Mouse (Mus musculus) CH12.LX (cell line): Measurements from ENCODE around the gene Wwc2. TPM values are rescaled to one million over a fixed set of nuclear protein-coding genes. Genes with fewer than 3 reads are reported as not detected.

Experiments
- DNase-seq: peaks from one replicate; pipeline ENCODE4 v3.0.0-alpha.2; 2013; ENCODE audit errors: extremely low read depth
- H3K27ac ChIP-seq: 2 replicates; pipeline ENCODE4 v1.5.1; 2012; ENCODE audit warnings: low read depth, mild to moderate bottlenecking, control low read depth, moderate library complexity; ENCODE audit not compliant: insufficient read depth
- H3K27me3 ChIP-seq: replicated peaks from 2 replicates; pipeline ENCODE3; 2012; ENCODE audit warnings: inconsistent platforms
- H3K36me3 ChIP-seq, 2 experiments: replicated peaks in 1 of 2; 2 replicates each; pipeline versions ENCODE3 to v1.6.1; 2012; ENCODE audit warnings: inconsistent platforms in 1 of 2, low read length in 1 of 2, mild to moderate bottlenecking in 1 of 2, mixed read lengths in 1 of 2, moderate library complexity in 1 of 2; ENCODE audit not compliant: control insufficient read depth in 1 of 2, insufficient read depth in 1 of 2
- H3K4me1 ChIP-seq, 2 experiments: 2 replicates each; pipeline ENCODE4 v1.6.1; 2012; ENCODE audit warnings: inconsistent platforms in 1 of 2, moderate library complexity in 1 of 2; ENCODE audit not compliant: insufficient read depth in 2 of 2, control insufficient read depth in 1 of 2
- H3K4me2 ChIP-seq: 2 replicates; pipeline ENCODE4 v1.6.1; 2012; ENCODE audit warnings: low read depth, mild to moderate bottlenecking, control low read depth; ENCODE audit not compliant: poor library complexity, insufficient read depth, severe bottlenecking
- H3K4me3 ChIP-seq, 3 experiments: fragments of 150-350 bp in 1 of 3; sonication (generic) in 1 of 3; replicated peaks in 1 of 3; 2 replicates each; pipeline versions ENCODE3 to v1.5.1; 2011 to 2012; ENCODE audit warnings: low read depth in 2 of 3, low read length in 2 of 3, mild to moderate bottlenecking in 2 of 3, moderate library complexity in 2 of 3, control low read depth in 1 of 3, improper control_type of control experiment in 1 of 3, inconsistent platforms in 1 of 3, mixed read lengths in 1 of 3; ENCODE audit not compliant: poor library complexity in 1 of 3
- H3K79me2 ChIP-seq: replicated peaks from 2 replicates; pipeline ENCODE4 v1.6.1; 2012; ENCODE audit warnings: mild to moderate bottlenecking, moderate library complexity; ENCODE audit not compliant: control insufficient read depth, poor library complexity, insufficient read depth, severe bottlenecking; ENCODE audit errors: extremely low read depth
- H3K9ac ChIP-seq: 2 replicates; pipeline ENCODE4 v1.6.1; 2012; ENCODE audit warnings: low read depth, mild to moderate bottlenecking, control low read depth, moderate library complexity; ENCODE audit not compliant: insufficient read depth
- H3K9me3 ChIP-seq: replicated peaks from 2 replicates; pipeline ENCODE3; 2012; ENCODE audit warnings: low read length, inconsistent platforms, mixed read lengths
- BHLHE40 ChIP-seq: IDR thresholded peaks from 2 replicates; pipeline ENCODE4 v1.6.1; 2011; ENCODE audit warnings: mild to moderate bottlenecking, low read depth, low read length, improper control_type of control experiment
- EP300 ChIP-seq: IDR thresholded peaks from 2 replicates; pipeline ENCODE4 v1.6.1; 2011; ENCODE audit warnings: low read length, improper control_type of control experiment
- ETS1 ChIP-seq: conservative IDR thresholded peaks from 2 replicates; pipeline ENCODE4 v1.6.1; 2012; ENCODE audit warnings: low read depth, mild to moderate bottlenecking, inconsistent platforms, low read length, improper control_type of control experiment, moderate library complexity
- GABPA ChIP-seq: IDR thresholded peaks from 2 replicates; pipeline ENCODE4 v1.6.1; 2012; ENCODE audit warnings: low read depth, low read length, improper control_type of control experiment, inconsistent platforms; ENCODE audit not compliant: insufficient replicate concordance
- IRF4 ChIP-seq: IDR thresholded peaks from 2 replicates; pipeline ENCODE4 v1.6.1; 2014; ENCODE audit warnings: low read depth, mild to moderate bottlenecking, inconsistent platforms, low read length, improper control_type of control experiment
- MAX ChIP-seq: IDR thresholded peaks from 2 replicates; pipeline ENCODE4 v1.6.1; 2011; ENCODE audit warnings: low read length, improper control_type of control experiment
- MAZ ChIP-seq: IDR thresholded peaks from 2 replicates; pipeline ENCODE4 v1.6.1; 2012; ENCODE audit warnings: low read depth, mild to moderate bottlenecking, inconsistent platforms, low read length, improper control_type of control experiment, moderate library complexity
- MEF2A ChIP-seq: IDR thresholded peaks from 2 replicates; pipeline ENCODE4 v1.6.1; 2014; ENCODE audit warnings: low read depth, mild to moderate bottlenecking, inconsistent platforms, low read length, improper control_type of control experiment, borderline replicate concordance
- MXI1 ChIP-seq: IDR thresholded peaks from 2 replicates; pipeline ENCODE4 v1.6.1; 2011; ENCODE audit warnings: mild to moderate bottlenecking, low read depth, low read length, improper control_type of control experiment
- NRF1 ChIP-seq: IDR thresholded peaks from 2 replicates; pipeline ENCODE4 v1.6.1; 2014; ENCODE audit warnings: low read depth, mild to moderate bottlenecking, inconsistent platforms, low read length, improper control_type of control experiment, moderate library complexity
- PAX5 ChIP-seq: IDR thresholded peaks from 2 replicates; pipeline ENCODE4 v1.6.1; 2012; ENCODE audit warnings: low read length, inconsistent platforms, mixed read lengths
- POLR2AphosphoS2 ChIP-seq: IDR thresholded peaks from 2 replicates; pipeline ENCODE4 v1.6.1; 2011; ENCODE audit warnings: low read depth, low read length, improper control_type of control experiment
- RAD21 ChIP-seq: IDR thresholded peaks from 2 replicates; pipeline ENCODE4 v1.6.1; 2011; ENCODE audit warnings: low read depth, mild to moderate bottlenecking, low read length, improper control_type of control experiment, moderate library complexity
- RCOR1 ChIP-seq: conservative IDR thresholded peaks from 2 replicates; pipeline ENCODE4 v1.6.1; 2012; ENCODE audit warnings: low read depth, mild to moderate bottlenecking, inconsistent platforms, low read length, improper control_type of control experiment
- SMC3 ChIP-seq: IDR thresholded peaks from 2 replicates; pipeline ENCODE4 v1.6.1; 2011; ENCODE audit warnings: low read depth, low read length, improper control_type of control experiment
- TBP ChIP-seq: conservative IDR thresholded peaks from 2 replicates; pipeline ENCODE4 v1.6.1; 2011; ENCODE audit warnings: low read depth, low read length, improper control_type of control experiment
- TCF12 ChIP-seq: IDR thresholded peaks from 2 replicates; pipeline ENCODE4 v1.6.1; 2014; ENCODE audit warnings: low read depth, mild to moderate bottlenecking, inconsistent platforms, low read length, improper control_type of control experiment
- UBTF ChIP-seq: IDR thresholded peaks from 2 replicates; pipeline ENCODE4 v1.6.1; 2012; ENCODE audit warnings: low read depth, mild to moderate bottlenecking, inconsistent platforms, low read length, improper control_type of control experiment, moderate library complexity
- USF1 ChIP-seq: IDR thresholded peaks from 2 replicates; pipeline ENCODE4 v1.6.1; 2014; ENCODE audit warnings: low read depth, mild to moderate bottlenecking, inconsistent platforms, low read length, improper control_type of control experiment
- ZC3H11A ChIP-seq: IDR thresholded peaks from 2 replicates; pipeline ENCODE4 v1.6.1; 2012; ENCODE audit warnings: low read depth, mild to moderate bottlenecking, inconsistent platforms, low read length, improper control_type of control experiment
- dilution Hi-C: fragments of 300-500 bp; cut with MboI; formaldehyde crosslinking; loops from 2 replicates; pipeline ENCODE4 v1.14.3; 2020; ENCODE audit warnings: low sequenced_read_pairs; ENCODE audit not compliant: extremely low pct_unique_long_range_greater_than_20kb, extremely low pct_ligation_motif_present
- in situ Hi-C: fragments of 300-500 bp; cut with MboI; formaldehyde crosslinking; loops from 3 replicates; pipeline ENCODE4 v1.14.3; 2019; ENCODE audit warnings: low sequenced_read_pairs, low pct_ligation_motif_present, low pct_unique_long_range_greater_than_20kb, mixed read lengths
- polyA plus RNA-seq: library from polyadenylated mRNA; unstranded; fragments of >175 nt; gene quantifications from 2 replicates; pipeline ENCODE4 v1.2.1, GENCODE M21; 2012; ENCODE audit warnings: low read depth; ENCODE audit not compliant: insufficient read length
- total RNA-seq, 2 experiments: library from RNA; depleted of rRNA; stranded (reverse); fragments of 300-350 nt in 1 of 2; fragments of >200 nt in 1 of 2; gene quantifications; 2 replicates each; pipeline ENCODE4 v1.2.3; 2012 to 2014

Wwc2 gene
- total and polyA plus RNA-seq, 3 experiments: 0.04 to 1.1 (median 0.32) TPM

- Histone ChIP-seq H3K9ac (no peak overlapping the region), H3K36me3 (no peaks in the 10 kb centered on the region), H3K4me3 (no peak overlapping the region), H3K27me3 (no peaks in the 10 kb centered on the region), H3K9me3 (no peaks in the 10 kb centered on the region), H3K4me1 (no peaks in the 10 kb centered on the region), H3K79me2 (no peaks in the 10 kb centered on the region), H3K4me2 (no peak overlapping the region), H3K27ac (no peak overlapping the region)
- in situ Hi-C loops (no loop called here), dilution Hi-C loops (no loop called here)
- no peak for DNase-seq
- TF ChIP-seq NRF1: no peak
Observed at GRCm38 (mm10) chr8:47967045-47967920, 23.4 kb downstream of the Wwc2 start.

GRCm38 (mm10) chr8:47962484-47962883, 28.2 kb downstream of the Wwc2 start:
- no peaks in the 10 kb centered on the region for H3K9me3 ChIP-seq
- no peaks in the 10 kb centered on the region for H3K36me3 ChIP-seq
- in situ Hi-C loops: no loop called here
- H3K27ac ChIP-seq: no peak overlapping the region
- no peak overlapping the region for H3K9ac ChIP-seq
- no peaks in the 10 kb centered on the region for H3K79me2 ChIP-seq
- no peak overlapping the region for H3K4me2 ChIP-seq
- no peak for DNase-seq
- peaks cover 0 to 4% of the 10 kb centered on the region in 2 experiments; a peak in 1 of 4 replicates for H3K4me1 ChIP-seq
- dilution Hi-C loops: no loop called here
- no peak overlapping the region for H3K4me3 ChIP-seq
- TF ChIP-seq UBTF: no peak
- TF ChIP-seq GABPA: no peak
- TF ChIP-seq IRF4: no peak
- TF ChIP-seq MEF2A: no peak
- no peak for TF ChIP-seq PAX5
- no peak for TF ChIP-seq BHLHE40
- no peak for TF ChIP-seq EP300
- no peak for TF ChIP-seq POLR2AphosphoS2
- no peak for TF ChIP-seq ETS1
- TF ChIP-seq RAD21: no peak
- no peak for TF ChIP-seq USF1
- no peak for TF ChIP-seq TBP
- TF ChIP-seq TCF12: no peak
- no peak for TF ChIP-seq MAZ
- no peak for TF ChIP-seq NRF1
- TF ChIP-seq ZC3H11A: no peak
- TF ChIP-seq RCOR1: no peak
- TF ChIP-seq MXI1: no peak
- no peak for TF ChIP-seq SMC3
- no peak for TF ChIP-seq MAX
- H3K27me3 ChIP-seq: no peaks in the 10 kb centered on the region
